Mouse (Mus musculus) frontal cortex, postnatal 25 days (tissue): ENCODE measurements around the gene Sphk2.

ENCODE experiments used
- DNase-seq, 2 experiments: peaks; one replicate each; pipeline ENCODE4 v3.0.0; 2022; ENCODE audit warnings: low spot score in 2 of 2

Gene Sphk2

DNA sequence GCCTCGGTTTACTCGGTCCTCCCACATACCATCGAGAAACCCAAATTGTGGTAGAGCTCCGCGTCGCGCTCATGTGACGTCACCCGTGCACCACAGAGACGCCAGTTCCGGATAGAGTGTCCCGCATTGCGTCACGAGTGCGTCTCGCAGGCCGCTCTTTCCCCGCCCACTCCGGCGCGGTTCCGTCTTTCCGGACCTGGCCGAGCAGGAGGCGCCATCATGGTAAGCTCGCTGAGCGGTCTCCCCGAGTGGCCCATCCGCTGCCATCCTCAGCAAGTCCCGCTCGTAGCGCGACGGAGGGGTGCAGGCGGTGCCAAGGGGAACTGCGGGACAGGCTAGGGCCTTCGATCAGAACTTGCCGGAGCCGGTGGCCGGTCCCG, at the start of gene Sphk2:
TSS of gene Sphk2 (minus strand) at position 85 of the 380 bp plus-strand sequence.
- peak; percentile 98 to 99 for DNase-seq

- DNase-seq = no peak
Measured at GRCm38 (mm10) chr7:45767500-45767899, 49.7 kb upstream of the Sphk2 start.

GRCm38 (mm10) chr7:45766764-45767163, 49.0 kb upstream of the Sphk2 start:
- no peak for DNase-seq

GRCm38 (mm10) chr7:45765995-45766394, 48.2 kb upstream of the Sphk2 start:
- no peak for DNase-seq

GRCm38 (mm10) chr7:45760151-45760550, 42.3 kb upstream of the Sphk2 start:
- DNase-seq = no peak

- no peak for DNase-seq
Measured at GRCm38 (mm10) chr7:45759400-45759799, 41.6 kb upstream of the Sphk2 start.

- DNase-seq = no peak
Measured at GRCm38 (mm10) chr7:45755703-45756102, 37.9 kb upstream of the Sphk2 start.

GRCm38 (mm10) chr7:45750162-45750561, 32.4 kb upstream of the Sphk2 start:
- DNase-seq = no peak

- no peak for DNase-seq
Measured at GRCm38 (mm10) chr7:45749401-45749800, 31.6 kb upstream of the Sphk2 start.

DNA sequence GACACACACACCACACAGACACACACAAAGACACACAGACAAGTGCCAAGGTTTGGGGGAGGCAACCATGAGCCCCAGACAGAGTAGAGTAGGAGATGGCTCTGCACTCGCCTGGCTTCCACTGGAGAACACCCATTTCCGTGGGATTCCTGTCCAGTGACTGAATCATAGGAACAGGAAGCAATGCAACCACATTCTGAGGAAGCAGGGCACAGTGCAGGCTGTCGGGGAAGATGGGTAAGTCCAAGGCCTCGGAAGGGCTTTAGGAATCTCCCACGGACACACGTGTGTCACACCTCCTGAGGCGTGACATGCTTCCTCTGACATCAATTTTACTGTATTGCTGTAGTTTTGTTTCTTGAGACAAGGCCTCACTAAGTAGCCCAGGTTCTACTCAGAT, 30.3 kb upstream of the Sphk2 start:
- no peak for DNase-seq

DNA sequence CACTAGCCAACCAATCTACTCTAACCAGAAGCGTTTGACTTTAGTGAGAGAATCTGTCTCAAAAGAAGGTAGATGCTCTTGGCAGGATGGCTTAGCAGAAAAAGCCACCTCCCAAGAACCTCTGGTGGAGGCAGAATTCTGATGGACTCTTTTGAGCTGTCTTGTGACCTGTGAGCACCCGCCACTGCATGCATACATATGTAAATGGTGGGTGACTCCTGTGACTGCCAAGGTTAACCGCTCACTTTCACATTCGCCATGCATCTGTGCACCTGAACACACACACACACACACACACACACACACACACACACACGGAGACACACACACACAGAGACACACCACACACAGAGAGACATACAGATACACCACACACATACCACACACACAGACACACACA, 29.6 kb upstream of the Sphk2 start:
- DNase-seq = no peak

DNA sequence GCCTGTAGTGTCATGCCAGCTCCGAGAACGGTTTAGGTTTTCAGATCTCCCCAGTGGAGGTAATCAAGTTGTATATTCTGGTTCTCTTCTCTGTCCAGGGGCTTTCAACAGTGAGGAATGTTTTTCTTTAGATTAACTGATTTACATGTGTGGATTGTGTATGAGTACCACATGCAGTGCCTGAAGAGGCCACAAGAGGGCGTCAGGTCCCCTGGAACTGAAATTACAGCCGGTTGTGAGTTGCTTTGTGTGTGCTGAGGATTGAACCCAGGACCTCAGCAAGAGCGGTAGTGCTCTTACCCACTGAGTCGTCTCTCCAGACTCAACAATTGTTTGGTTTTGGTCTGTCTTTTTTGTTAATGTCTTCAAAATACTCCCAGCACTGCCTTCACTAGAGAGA, 28.7 kb upstream of the Sphk2 start:
- no peak for DNase-seq

DNA sequence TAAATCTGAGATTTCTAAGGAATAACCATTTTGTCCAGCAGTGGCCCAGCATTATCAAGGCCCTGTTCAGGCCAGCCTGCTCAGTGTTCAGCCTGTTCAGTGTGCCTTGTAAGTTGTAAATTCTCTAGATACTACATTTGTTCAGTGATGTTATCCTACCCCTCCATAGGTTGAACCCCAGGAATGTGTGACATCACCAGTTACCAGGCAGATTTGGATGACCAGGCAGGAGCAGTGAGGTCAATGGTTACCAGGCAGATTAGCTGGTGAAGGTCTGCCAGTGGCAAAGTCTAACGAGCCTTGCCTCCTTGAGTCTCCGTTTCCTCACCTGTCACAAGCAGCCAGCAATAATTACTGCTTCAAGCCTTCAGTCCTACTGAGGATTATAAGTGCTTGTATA, 26.6 kb upstream of the Sphk2 start:
- DNase-seq = peak; percentile 37 to 69

DNA sequence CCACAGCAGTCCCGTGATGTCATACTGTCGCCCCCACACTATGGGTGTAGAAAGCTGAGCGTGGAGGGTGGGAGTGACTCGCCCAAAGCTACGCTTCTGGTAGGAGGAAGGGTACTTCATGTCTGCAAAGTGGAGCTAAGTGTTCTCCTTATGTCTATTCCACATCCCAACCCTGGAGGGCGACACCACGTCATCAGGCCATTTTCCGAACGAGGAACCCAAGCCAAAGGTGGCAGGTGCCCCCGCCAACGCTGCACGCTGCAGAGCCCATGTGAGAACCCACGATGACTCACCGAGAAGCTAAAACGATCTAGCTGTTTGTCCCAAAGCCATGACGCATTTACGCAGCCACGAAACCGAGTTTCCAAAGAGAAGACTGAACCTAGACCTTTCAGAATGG, 24.5 kb upstream of the Sphk2 start:
- DNase-seq = peak; percentile 50 to 65

- DNase-seq = no peak
Measured at GRCm38 (mm10) chr7:45741777-45742176, 24.0 kb upstream of the Sphk2 start.

- no peak for DNase-seq
Measured at GRCm38 (mm10) chr7:45741308-45741707, 23.5 kb upstream of the Sphk2 start.

GRCm38 (mm10) chr7:45739820-45740219, 22.0 kb upstream of the Sphk2 start:
- no peak for DNase-seq

- peak; percentile 60 to 80 for DNase-seq
Measured at GRCm38 (mm10) chr7:45739162-45739763, 21.5 kb upstream of the Sphk2 start.

DNA sequence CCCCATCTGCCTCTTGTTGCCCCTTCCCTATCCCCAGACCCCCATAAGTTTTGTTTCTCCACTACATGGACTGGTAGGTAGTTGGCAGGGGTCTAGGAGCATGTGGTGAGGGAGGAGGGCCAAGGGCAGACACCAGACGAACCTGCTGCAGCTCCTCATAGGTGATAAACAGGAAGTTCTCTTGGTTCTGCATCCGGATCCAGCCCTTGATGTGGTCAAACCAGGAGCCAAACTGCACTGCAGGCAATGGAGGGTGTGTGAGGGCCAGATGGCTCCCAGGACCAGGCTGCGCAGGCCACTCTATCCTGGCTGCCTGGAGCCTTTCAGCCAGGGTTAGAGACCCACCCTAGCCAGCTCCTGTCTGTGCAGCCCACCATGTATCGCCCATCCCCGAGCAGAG, 15.7 kb upstream of the Sphk2 start:
- DNase-seq = no peak

GRCm38 (mm10) chr7:45730727-45731431, 13.1 kb upstream of the Sphk2 start:
- no peak for DNase-seq

GRCm38 (mm10) chr7:45727625-45728024, 9.8 kb upstream of the Sphk2 start:
- no peak for DNase-seq

- DNase-seq = no peak
Measured at GRCm38 (mm10) chr7:45726419-45726818, 8.6 kb upstream of the Sphk2 start.

DNA sequence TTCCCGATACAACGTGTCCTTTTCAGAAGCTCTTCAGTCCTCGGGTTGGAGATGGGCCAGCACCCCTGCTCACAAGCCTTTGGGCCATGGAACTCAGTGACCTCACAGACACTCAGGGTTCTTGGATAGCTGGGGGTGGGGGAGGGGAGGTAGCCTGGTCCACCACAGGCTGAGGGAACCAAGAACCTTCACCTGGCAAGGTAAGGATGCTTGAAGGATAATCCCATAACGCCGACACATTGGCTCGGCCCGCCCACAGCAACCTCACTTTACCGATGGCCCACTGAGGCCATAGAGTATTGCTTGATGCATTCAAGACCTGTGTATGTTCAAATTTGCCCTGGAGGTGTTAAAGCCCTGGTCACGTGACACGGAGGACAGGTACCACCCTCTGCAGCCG, 7.9 kb upstream of the Sphk2 start, which contains the start of gene Spaca4:
TSS of gene Spaca4 (minus strand) at position 101 of the 400 bp plus-strand sequence.
- no peak for DNase-seq

DNA sequence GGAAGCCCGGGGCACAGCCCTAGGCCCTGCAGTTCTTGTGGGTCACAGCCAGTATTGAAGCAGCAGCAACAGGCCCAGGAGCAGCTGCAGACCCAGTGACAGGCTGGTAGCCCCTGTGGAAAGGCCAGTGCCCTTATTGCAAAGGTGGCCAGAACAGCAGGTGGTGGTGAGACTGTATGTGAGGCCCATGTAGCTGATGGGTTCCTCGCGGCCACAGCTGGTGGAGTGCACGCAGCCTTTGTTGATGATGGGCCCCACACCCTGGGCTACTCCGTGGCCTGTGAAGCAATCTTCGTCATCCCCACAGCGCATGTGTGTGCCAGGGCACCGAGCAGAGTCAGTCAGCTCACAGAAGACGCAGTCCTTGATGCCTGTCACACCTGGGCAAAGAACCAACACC, 7.3 kb upstream of the Sphk2 start:
- no peak for DNase-seq
